Mouse (Mus musculus) hindbrain, postnatal 0 days (tissue): ENCODE data around the gene Psmb9. TPM values are rescaled to one million over a fixed set of nuclear protein-coding genes. Genes with fewer than 3 reads are reported as not detected.
"Not testable (repeated sequence)": the region's sequence is repeated elsewhere in the genome, so short reads cannot be mapped to it uniquely, and the experiment has no call there.

Experiments
- ATAC-seq: fragments of 200-750 bp; cut with Nextera tagmentation; 2 replicates; pipeline ENCODE4 v1.8.0; 2017; ENCODE audit warnings: mild to moderate bottlenecking, moderate TSS enrichment, moderate library complexity
- DNase-seq: peaks from one replicate; pipeline ENCODE4 v3.0.0-alpha.2; 2015; ENCODE audit warnings: low spot score
- H3K27ac ChIP-seq: fragments of 300-500 bp; sonication (generic); 2 replicates; pipeline ENCODE4 v1.5.1; 2014; ENCODE audit warnings: mild to moderate bottlenecking
- H3K27me3 ChIP-seq: fragments of 300-500 bp; sonication (generic); 2 replicates; pipeline ENCODE4 v1.6.1; 2014; ENCODE audit warnings: low read length, mixed read lengths; ENCODE audit not compliant: insufficient read depth
- H3K36me3 ChIP-seq: fragments of 300-500 bp; sonication (generic); 2 replicates; pipeline ENCODE4 v1.6.1; 2014; ENCODE audit warnings: low read length, mixed read lengths; ENCODE audit not compliant: insufficient read depth
- H3K4me1 ChIP-seq: fragments of 300-500 bp; sonication (generic); 2 replicates; pipeline ENCODE4 v1.6.1; 2014; ENCODE audit warnings: antibody characterized with exemption, low read length, mixed read lengths; ENCODE audit not compliant: insufficient read depth
- H3K4me2 ChIP-seq: fragments of 300-500 bp; sonication (generic); 2 replicates; pipeline ENCODE4 v1.6.1; 2014; ENCODE audit warnings: low read depth, mild to moderate bottlenecking, low read length, moderate library complexity, mixed read lengths
- H3K4me3 ChIP-seq: fragments of 300-500 bp; sonication (generic); 2 replicates; pipeline ENCODE4 v1.5.1; 2014; ENCODE audit warnings: low read length
- H3K9ac ChIP-seq: fragments of 300-500 bp; sonication (generic); replicated peaks from 2 replicates; pipeline ENCODE4 v1.6.1; 2014; ENCODE audit warnings: mild to moderate bottlenecking, low read length, moderate library complexity, mixed read lengths
- H3K9me3 ChIP-seq: fragments of 300-500 bp; sonication (generic); 2 replicates; pipeline ENCODE4 v1.6.1; 2016; ENCODE audit warnings: low read length, mixed read lengths
- CTCF ChIP-seq: IDR thresholded peaks from 2 replicates; pipeline ENCODE4 v1.5.1; 2016; ENCODE audit warnings: antibody characterized with exemption, control low read depth, low read depth
- WGBS: fragments of 180-500 bp; shearing (Covaris S2); extraction: QIAGEN DNeasy Blood & Tissue Kit; methylation state at CpG from one replicate; pipeline ENCODE4 v1.1.7; 2014; 5-methylcytosine and 5-hydroxymethylcytosine counted together
- polyA plus RNA-seq: library from polyadenylated mRNA; unstranded; fragments of >200 nt; fragmentation: Nextera tagmentation; extraction: Ambion mirVana; gene quantifications from 2 replicates; pipeline ENCODE4 v1.2.1, GENCODE M21; 2015
- total RNA-seq: library from RNA; depleted of rRNA; stranded (reverse); fragments of >200 nt; gene quantifications from 2 replicates; pipeline ENCODE4 v1.2.3, GENCODE M21; 2014; rRNA removed

Gene Psmb9
- total RNA-seq (0.68 and 4.3 TPM in 2 replicates), polyA plus RNA-seq (2.8 and 4.2 TPM in 2 replicates)

DNA sequence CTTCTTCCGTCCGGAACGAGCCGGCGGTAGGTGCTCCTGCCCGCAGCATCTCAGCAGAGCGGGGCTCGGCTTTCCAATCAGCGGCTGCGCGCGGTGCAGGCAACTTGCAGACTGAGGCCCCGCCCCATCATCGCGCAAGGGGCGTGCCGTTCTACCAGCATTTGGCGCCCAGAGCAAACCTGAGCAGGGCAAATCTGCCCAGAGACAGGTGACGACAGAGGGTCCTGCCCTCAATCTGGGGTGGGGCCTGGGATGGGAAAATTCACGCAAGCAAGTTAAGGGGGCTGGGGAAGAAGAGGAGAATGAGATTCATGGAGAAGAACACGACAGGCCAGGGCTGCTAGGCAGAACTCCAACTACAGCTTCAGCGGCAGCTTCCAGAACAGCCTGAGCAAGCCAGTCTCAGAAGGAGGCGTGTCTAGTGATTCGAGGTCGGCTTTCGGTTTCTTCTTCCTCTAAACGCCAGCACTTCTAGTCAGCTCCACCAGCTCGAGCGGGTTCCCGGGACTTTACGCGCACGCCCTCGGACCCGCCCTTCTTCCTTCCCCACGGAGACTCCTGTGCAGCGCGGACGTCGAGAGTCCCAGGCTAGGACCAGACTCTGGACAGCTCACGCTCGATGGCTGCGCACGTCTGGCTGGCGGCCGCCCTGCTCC is at the start of gene Psmb9, which contains the start of gene Tap1:
Psmb9 (minus strand) TSS at position 504 of the 656 bp plus-strand sequence.
Tap1 (plus strand) TSS at position 293 of the 656 bp plus-strand sequence.
- Histone ChIP-seq H3K9ac (peak within 1 kb of the TSS; percentile 62), H3K27ac (peak within 1 kb of the TSS; percentile 41; the same call in 1 of the 2 replicates), H3K27me3 (peaks cover 26% of the 10 kb centered on the region), H3K4me3 (peak within 1 kb of the TSS; percentile 53), H3K36me3 (no peaks in the 10 kb centered on the region), H3K4me2 (peak within 1 kb of the TSS; percentile 91), H3K9me3 (no peaks in the 10 kb centered on the region), H3K4me1 (no peaks in the 10 kb centered on the region)
- ATAC-seq, result peak; percentile 97
- TF ChIP-seq CTCF, result no peak
- under 1% methylated on average over 46 of the region's 46 CpGs for WGBS
- DNase-seq, result peak; percentile 97

GRCm38 (mm10) chr17:34236691-34237090 is 49.1 kb upstream of the Psmb9 start:
- no peaks in the 10 kb centered on the region for H3K36me3 ChIP-seq
- TF ChIP-seq CTCF, result no peak
- H3K4me2 ChIP-seq, result no peak overlapping the region
- H3K4me1 ChIP-seq, result no peaks in the 10 kb centered on the region
- H3K9me3 ChIP-seq, result peaks cover 2% of the 10 kb centered on the region; the same call in 1 of the 2 replicates
- no peaks in the 10 kb centered on the region for H3K27me3 ChIP-seq
- no peak overlapping the region for H3K9ac ChIP-seq
- H3K4me3 ChIP-seq, result no peak overlapping the region
- WGBS, result 82% methylated on average over 5 of the region's 5 CpGs
- no peak for ATAC-seq
- no peak for DNase-seq
- no peak overlapping the region for H3K27ac ChIP-seq

- no peak overlapping the region for H3K4me3 ChIP-seq
- WGBS, result 43% methylated on average over 9 of the region's 9 CpGs
- H3K27ac ChIP-seq, result no peak overlapping the region
- no peaks in the 10 kb centered on the region for H3K27me3 ChIP-seq
- no peaks in the 10 kb centered on the region for H3K4me1 ChIP-seq
- DNase-seq (peak; percentile 73), ATAC-seq (peak; percentile 77; the same call in 1 of the 2 replicates)
- no peaks in the 10 kb centered on the region for H3K9me3 ChIP-seq
- H3K36me3 ChIP-seq, result no peaks in the 10 kb centered on the region
- H3K4me2 ChIP-seq, result no peak overlapping the region
- peak; percentile 89 for TF ChIP-seq CTCF
- H3K9ac ChIP-seq, result no peak overlapping the region
Observed at GRCm38 (mm10) chr17:34234926-34235325, 47.4 kb upstream of the Psmb9 start.

DNA sequence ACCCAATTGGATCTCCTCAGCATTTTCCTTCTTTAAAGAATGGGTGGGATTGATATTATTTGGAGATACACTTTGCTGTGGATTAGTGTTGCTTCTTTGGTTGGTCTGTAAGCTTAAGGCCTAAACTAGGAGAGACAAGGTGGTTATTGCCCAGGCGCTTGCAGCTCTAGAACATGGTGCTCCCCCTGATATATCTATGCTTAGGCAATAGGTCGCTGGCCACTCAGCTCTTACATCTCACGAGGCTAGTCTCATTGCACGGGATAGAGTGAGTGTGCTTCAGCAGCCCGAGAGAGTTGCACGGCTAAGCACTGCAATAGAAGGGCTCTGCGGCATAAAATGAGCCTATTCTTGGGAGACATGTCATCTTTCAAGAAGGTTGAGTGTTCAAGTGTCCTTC is 44.5 kb upstream of the Psmb9 start:
- not testable (repeated sequence) for H3K4me1 ChIP-seq, ATAC-seq, H3K27me3 ChIP-seq, H3K9ac ChIP-seq, H3K36me3 ChIP-seq, H3K27ac ChIP-seq, H3K4me2 ChIP-seq, H3K9me3 ChIP-seq, DNase-seq, H3K4me3 ChIP-seq
- WGBS, result 100% methylated on average over 3 of the region's 7 CpGs

DNA sequence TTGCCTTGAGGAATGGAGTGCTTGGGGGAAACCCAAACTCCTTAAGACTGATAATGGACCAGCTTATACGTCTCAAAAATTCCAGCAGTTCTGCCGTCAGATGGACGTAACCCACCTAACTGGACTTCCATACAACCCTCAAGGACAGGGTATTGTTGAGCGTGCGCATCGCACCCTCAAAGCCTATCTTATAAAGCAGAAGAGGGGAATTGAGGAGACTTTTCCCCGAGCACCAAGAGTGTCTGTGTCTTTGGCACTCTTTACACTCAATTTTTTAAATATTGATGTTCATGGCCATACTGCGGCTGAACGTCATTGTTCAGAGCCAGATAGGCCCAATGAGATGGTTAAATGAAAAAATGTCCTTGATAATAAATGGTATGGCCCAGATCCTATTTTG is 43.4 kb upstream of the Psmb9 start:
- H3K27ac ChIP-seq, H3K9me3 ChIP-seq, H3K4me1 ChIP-seq, H3K4me3 ChIP-seq, H3K36me3 ChIP-seq, H3K4me2 ChIP-seq, H3K9ac ChIP-seq, H3K27me3 ChIP-seq, ATAC-seq, DNase-seq: not testable (repeated sequence)
- 95% methylated on average over 7 of the region's 9 CpGs for WGBS

DNA sequence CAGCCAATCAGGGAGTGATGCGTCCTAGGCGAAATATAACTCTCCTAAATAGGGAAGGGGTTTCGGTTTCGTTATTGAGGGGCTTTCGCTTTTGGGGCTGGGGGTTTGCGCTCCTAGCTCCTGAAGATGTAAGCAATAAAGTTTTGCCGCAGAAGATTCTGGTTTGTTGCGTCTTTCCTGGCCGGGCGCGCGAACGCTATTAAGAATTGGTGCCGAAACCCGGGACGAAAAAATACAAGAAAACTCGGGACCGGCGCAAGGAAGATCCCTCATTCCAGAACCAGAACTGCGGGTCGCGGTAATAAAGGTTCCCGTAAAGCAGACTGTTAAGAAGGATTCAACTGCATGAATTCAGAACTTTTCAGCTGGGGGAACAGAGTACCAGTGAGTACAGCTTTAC is 38.3 kb upstream of the Psmb9 start:
- ATAC-seq, H3K36me3 ChIP-seq, H3K4me1 ChIP-seq, H3K27me3 ChIP-seq, H3K9me3 ChIP-seq, DNase-seq, H3K9ac ChIP-seq, H3K4me3 ChIP-seq, H3K27ac ChIP-seq, H3K4me2 ChIP-seq: not testable (repeated sequence)
- 98% methylated on average over 13 of the region's 23 CpGs for WGBS

DNA sequence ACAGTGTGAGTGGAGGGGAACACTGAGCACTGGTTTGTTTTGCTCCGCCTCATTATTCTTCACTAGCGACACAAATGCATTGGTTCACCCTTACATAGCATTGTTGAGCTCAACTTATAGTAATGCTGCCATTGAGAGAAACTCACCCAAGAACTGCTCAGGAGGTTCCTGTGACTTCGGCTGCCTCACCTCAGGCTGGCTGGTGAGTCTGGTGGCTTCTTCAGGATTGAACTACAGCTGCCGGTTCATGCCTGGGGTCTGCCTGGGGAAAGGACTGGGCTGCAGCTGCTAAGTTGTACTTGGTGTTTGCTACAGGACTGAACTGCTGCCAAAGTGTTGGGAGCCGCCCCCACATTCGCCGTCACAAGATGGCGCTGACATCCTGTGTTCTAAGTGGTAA is 37.9 kb upstream of the Psmb9 start:
- no peaks in the 10 kb centered on the region for H3K36me3 ChIP-seq
- TF ChIP-seq CTCF, result no peak
- ATAC-seq (no peak), DNase-seq (no peak)
- no peak overlapping the region for H3K9ac ChIP-seq
- WGBS, result 95% methylated on average over 8 of the region's 8 CpGs
- no peaks in the 10 kb centered on the region for H3K27me3 ChIP-seq
- H3K27ac ChIP-seq, result no peak overlapping the region
- H3K4me1 ChIP-seq, result no peaks in the 10 kb centered on the region
- no peak overlapping the region for H3K4me3 ChIP-seq
- H3K4me2 ChIP-seq, result no peak overlapping the region
- H3K9me3 ChIP-seq, result no peaks in the 10 kb centered on the region
